Mouse (Mus musculus) E14TG2a.4 (cell line): ENCODE data around the gene Tmprss6.
A peak's percentile ranks its signal among the peaks of the same experiment; 100 is the strongest.

Source experiments
- H3K27me3 ChIP-seq: 2 replicates; pipeline ENCODE4 v1.6.1; 2014; ENCODE audit warnings: low read length, control low read depth; ENCODE audit not compliant: insufficient read depth
- H3K36me3 ChIP-seq: 2 replicates; pipeline ENCODE4 v1.6.1; 2014; ENCODE audit warnings: low read length, control low read depth; ENCODE audit not compliant: insufficient read depth
- H3K4me1 ChIP-seq: replicated peaks from 2 replicates; pipeline ENCODE4 v1.6.1; 2014; ENCODE audit warnings: low read depth, low read length, control low read depth
- H3K4me3 ChIP-seq: replicated peaks from 2 replicates; pipeline ENCODE4 v1.5.1; 2014; ENCODE audit warnings: mild to moderate bottlenecking, low read length
- H3K9me3 ChIP-seq: 2 replicates; pipeline ENCODE4 v1.6.1; 2014; ENCODE audit warnings: low read length, control low read depth
- CTCF ChIP-seq: conservative IDR thresholded peaks from 2 replicates; pipeline ENCODE4 v1.5.1; 2014; ENCODE audit warnings: low read length
- NANOG ChIP-seq: IDR thresholded peaks from 2 replicates; pipeline ENCODE4 v1.6.1; 2014; ENCODE audit warnings: borderline replicate concordance, low read length, mixed read lengths
- POU5F1 ChIP-seq: IDR thresholded peaks from 2 replicates; pipeline ENCODE4 v1.6.1; 2014; ENCODE audit warnings: low read length, borderline replicate concordance

Gene Tmprss6

GRCm38 (mm10) chr15:78430874-78431273, 37.6 kb downstream of the Tmprss6 start:
- Histone ChIP-seq H3K27me3 (peaks cover 15% of the 10 kb centered on the region), H3K4me3 (no peak overlapping the region), H3K4me1 (peaks cover 77% of the 10 kb centered on the region), H3K9me3 (no peaks in the 10 kb centered on the region), H3K36me3 (peaks cover 52% of the 10 kb centered on the region)
- no peak for TF ChIP-seq NANOG
- TF ChIP-seq POU5F1: no peak
- TF ChIP-seq CTCF: no peak

- Histone ChIP-seq H3K27me3 (peaks cover 10% of the 10 kb centered on the region; the same call in 1 of the 2 replicates), H3K4me3 (no peak overlapping the region)
- TF ChIP-seq NANOG (no peak), POU5F1 (no peak), CTCF (no peak)
Measured at GRCm38 (mm10) chr15:78429871-78430622, 38.4 kb downstream of the Tmprss6 start.

GRCm38 (mm10) chr15:78429139-78429459, 39.3 kb downstream of the Tmprss6 start:
- Histone ChIP-seq H3K9me3 (no peaks in the 10 kb centered on the region), H3K4me1 (peaks cover 76% of the 10 kb centered on the region), H3K27me3 (peaks cover 10% of the 10 kb centered on the region; the same call in 1 of the 2 replicates), H3K36me3 (peaks cover 39% of the 10 kb centered on the region), H3K4me3 (peak overlapping the region; percentile 88)
- no peak for TF ChIP-seq NANOG
- no peak for TF ChIP-seq CTCF
- TF ChIP-seq POU5F1: no peak

More at GRCm38 (mm10) chr15:78429871-78430622, 38.4 kb downstream of the Tmprss6 start:
- Histone ChIP-seq H3K36me3 (peaks cover 44% of the 10 kb centered on the region), H3K9me3 (no peaks in the 10 kb centered on the region), H3K4me1 (peaks cover 76% of the 10 kb centered on the region)

GRCm38 (mm10) chr15:78428391-78429138, 39.9 kb downstream of the Tmprss6 start, which contains the start of gene Kctd17:
TSS of gene Kctd17 (plus strand) at chr15:78428564.
- TF ChIP-seq POU5F1 (no peak), CTCF (no peak), NANOG (no peak)
- peaks cover 10% of the 10 kb centered on the region; the same call in 1 of the 2 replicates for H3K27me3 ChIP-seq
- H3K4me1 ChIP-seq: peaks cover 76% of the 10 kb centered on the region
- no peaks in the 10 kb centered on the region for H3K9me3 ChIP-seq
- H3K36me3 ChIP-seq: peaks cover 34% of the 10 kb centered on the region
- H3K4me3 ChIP-seq: peak within 1 kb of the TSS; percentile 88

GRCm38 (mm10) chr15:78425230-78425629, 43.2 kb downstream of the Tmprss6 start:
- Histone ChIP-seq H3K9me3 (no peaks in the 10 kb centered on the region), H3K27me3 (peaks cover 19% of the 10 kb centered on the region), H3K4me3 (peak overlapping the region; percentile 7; the same call in 1 of the 2 replicates), H3K4me1 (peaks cover 54% of the 10 kb centered on the region), H3K36me3 (peaks cover 3% of the 10 kb centered on the region)
- TF ChIP-seq POU5F1: no peak
- no peak for TF ChIP-seq NANOG
- TF ChIP-seq CTCF: no peak

GRCm38 (mm10) chr15:78424507-78424906, 43.9 kb downstream of the Tmprss6 start:
- Histone ChIP-seq H3K9me3 (no peaks in the 10 kb centered on the region), H3K27me3 (peaks cover 21% of the 10 kb centered on the region), H3K4me3 (peak overlapping the region; percentile 7; the same call in 1 of the 2 replicates), H3K4me1 (peaks cover 47% of the 10 kb centered on the region), H3K36me3 (no peaks in the 10 kb centered on the region)
- no peak for TF ChIP-seq CTCF
- TF ChIP-seq POU5F1: no peak
- TF ChIP-seq NANOG: no peak

GRCm38 (mm10) chr15:78422046-78422956, 46.1 kb downstream of the Tmprss6 start:
- H3K4me3 ChIP-seq: 0 out of 2 replicates have a peak overlapping the region, but pooled peaks have one; percentile 11
- TF ChIP-seq POU5F1: no peak
- peak; percentile 90 for TF ChIP-seq CTCF
- H3K4me1 ChIP-seq: peaks cover 32% of the 10 kb centered on the region
- no peaks in the 10 kb centered on the region for H3K9me3 ChIP-seq
- no peaks in the 10 kb centered on the region for H3K36me3 ChIP-seq
- H3K27me3 ChIP-seq: peaks cover 20% of the 10 kb centered on the region

- Histone ChIP-seq H3K9me3 (no peaks in the 10 kb centered on the region), H3K27me3 (peaks cover 11% of the 10 kb centered on the region), H3K36me3 (no peaks in the 10 kb centered on the region), H3K4me3 (no peak overlapping the region), H3K4me1 (peaks cover 37% of the 10 kb centered on the region)
- TF ChIP-seq NANOG (no peak), POU5F1 (no peak), CTCF (no peak)
Measured at GRCm38 (mm10) chr15:78420395-78420794, 48.0 kb downstream of the Tmprss6 start.
